Mouse (Mus musculus) stomach, adult 2 months (tissue): ENCODE data around the gene Olfr313. TPM values are rescaled to one million over a fixed set of nuclear protein-coding genes. Genes with fewer than 3 reads are reported as not detected.

Source experiments
- polyA plus RNA-seq: library from polyadenylated mRNA; depleted of rRNA; stranded (reverse); fragments of >200 nt; gene quantifications from 2 replicates; pipeline ENCODE4 v1.2.3, GENCODE M21; 2012; rRNA removed

Gene Olfr313
- not detected in 2 replicates for polyA plus RNA-seq

DNA sequence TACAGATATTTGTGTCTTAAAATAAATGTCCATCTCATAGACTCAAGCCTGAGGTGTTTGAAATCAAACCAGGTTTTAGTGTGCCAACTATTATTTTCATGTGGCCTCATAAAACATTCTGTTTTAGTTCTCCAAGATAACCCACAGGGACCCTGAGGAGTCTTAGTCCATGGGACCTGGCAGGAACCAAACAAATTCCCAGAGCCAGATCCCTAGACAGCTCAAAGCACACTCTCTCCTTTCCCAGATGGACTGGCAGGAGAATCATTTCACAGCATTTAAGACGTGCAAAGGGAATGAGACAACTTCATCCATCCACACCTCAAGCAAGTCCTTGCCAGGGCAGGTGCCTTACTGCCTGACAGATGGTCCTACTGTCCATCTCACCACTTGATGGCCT lies at the start of gene Olfr313:
Gene Olfr313, plus strand, starts transcription at position 301 of the 400 bp plus-strand sequence.

GRCm38 (mm10) chr11:58772888-58773287 lies 41.9 kb upstream of the Olfr313 start, which contains the start of gene Olfr315:
Gene Olfr315, plus strand, starts transcription at chr11:58773188.

GRCm38 (mm10) chr11:58782480-58783089 lies 32.2 kb upstream of the Olfr313 start, which contains the start of gene Olfr314:
Gene Olfr314, plus strand, starts transcription at chr11:58782952.

DNA sequence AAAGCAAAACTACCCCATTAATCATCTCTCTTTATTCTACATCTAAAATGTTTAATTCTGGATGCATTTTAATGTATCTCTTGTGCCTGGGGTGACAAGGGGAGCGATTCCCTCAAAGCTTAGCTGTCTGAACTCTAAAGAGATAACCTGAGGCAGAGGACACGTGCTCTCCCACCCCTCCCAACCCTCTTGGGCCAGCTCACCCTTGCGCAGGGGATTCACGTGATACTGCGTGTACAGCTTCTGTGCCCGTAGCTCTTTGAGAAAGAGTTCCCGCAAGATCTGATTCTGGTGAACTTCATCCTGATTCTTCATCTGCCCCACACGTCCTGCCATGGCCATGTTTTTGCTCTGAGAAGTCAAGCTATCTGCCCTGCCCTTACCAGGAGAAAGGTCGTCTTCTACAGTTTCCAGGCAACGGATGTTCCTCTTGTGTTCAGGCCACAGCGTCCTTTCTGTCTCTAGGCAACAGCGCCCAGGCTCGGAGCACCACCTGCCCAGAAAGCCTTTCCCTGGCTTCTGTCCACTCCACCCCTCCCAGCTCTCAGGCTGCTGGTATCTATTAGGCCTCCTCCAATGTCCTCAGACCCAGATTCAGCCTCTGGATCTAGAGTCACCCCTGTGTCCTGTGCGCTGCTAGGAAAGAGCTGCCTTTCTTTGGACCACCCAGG lies 13.1 kb upstream of the Olfr313 start, which contains the start of gene Fam183b:
Gene Fam183b, minus strand, starts transcription at position 403 of the 671 bp plus-strand sequence.

GRCm38 (mm10) chr11:58828937-58829336 lies 14.1 kb downstream of the Olfr313 start, which contains the start of gene Olfr312:
Gene Olfr312, plus strand, starts transcription at chr11:58829237.

DNA sequence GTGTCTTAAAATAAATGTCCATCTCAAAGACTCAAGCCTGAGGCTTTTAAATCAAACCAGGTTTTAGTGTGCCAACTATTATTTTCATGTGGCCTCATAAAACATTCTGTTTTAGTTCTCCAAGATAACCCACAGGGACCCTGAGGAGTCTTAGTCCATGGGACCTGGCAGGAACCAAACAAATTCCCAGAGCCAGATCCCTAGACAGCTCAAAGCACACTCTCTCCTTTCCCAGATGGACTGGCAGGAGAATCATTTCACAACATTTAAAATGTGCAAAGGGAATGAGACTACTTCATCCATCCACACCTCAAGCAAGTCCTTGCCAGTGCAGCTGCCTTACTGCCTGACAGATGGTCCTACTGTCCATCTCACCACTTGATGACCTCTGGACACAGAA lies 24.2 kb downstream of the Olfr313 start, which contains the start of gene Olfr311:
Gene Olfr311, plus strand, starts transcription at position 301 of the 400 bp plus-strand sequence.

GRCm38 (mm10) chr11:58846919-58847461 lies 32.2 kb downstream of the Olfr313 start, which contains the start of gene Gm12258:
Gene Gm12258, plus strand, starts transcription at chr11:58847158.

GRCm38 (mm10) chr11:58867039-58867953 lies 52.5 kb downstream of the Olfr313 start, which contains the start of gene 2810021J22Rik:
Gene 2810021J22Rik, plus strand, starts transcription at chr11:58867216.

Other genes starting within 250 kb of the Olfr313 start
- not detected in 2 replicates for gene Olfr224, start 244.4 kb upstream of the Olfr313 start, polyA plus RNA-seq
- not detected in 2 replicates for gene Olfr325, start 237.3 kb upstream of the Olfr313 start, polyA plus RNA-seq
- not detected in 2 replicates for gene Olfr324, start 219.9 kb upstream of the Olfr313 start, polyA plus RNA-seq
- 116 and 121 TPM in 2 replicates for gene 2210407C18Rik, start 198.9 kb upstream of the Olfr313 start, polyA plus RNA-seq
- 0.03 TPM in 1 of 2 replicates, not detected in the other for gene Olfr323, start 184.5 kb upstream of the Olfr313 start, polyA plus RNA-seq
- 0.11 and 0.27 TPM in 2 replicates for gene Trim58, start 174.5 kb upstream of the Olfr313 start, polyA plus RNA-seq
- gene Olfr322, start 156.2 kb upstream of the Olfr313 start, polyA plus RNA-seq: not detected in 2 replicates
- gene Olfr320, start 133.9 kb upstream of the Olfr313 start, polyA plus RNA-seq: not detected in 2 replicates
- gene Olfr319, start 115.8 kb upstream of the Olfr313 start, polyA plus RNA-seq: not detected in 2 replicates
- gene Olfr318, start 91.0 kb upstream of the Olfr313 start, polyA plus RNA-seq: not detected in 2 replicates
- not detected in 2 replicates for gene Olfr317, start 75.8 kb upstream of the Olfr313 start, polyA plus RNA-seq
- not detected in 2 replicates for gene Olfr316, start 62.3 kb upstream of the Olfr313 start, polyA plus RNA-seq
- not detected in 2 replicates for gene Olfr315, start 41.8 kb upstream of the Olfr313 start, polyA plus RNA-seq
- gene Olfr314, start 32.0 kb upstream of the Olfr313 start, polyA plus RNA-seq: not detected in 2 replicates
- 0.26 and 0.61 TPM in 2 replicates for gene Fam183b, start 13.0 kb upstream of the Olfr313 start, polyA plus RNA-seq
- not detected in 2 replicates for gene Olfr312, start 14.2 kb downstream of the Olfr313 start, polyA plus RNA-seq
- not detected in 2 replicates for gene Olfr311, start 24.3 kb downstream of the Olfr313 start, polyA plus RNA-seq
- 0.38 and 0.61 TPM in 2 replicates for gene Gm12258, start 32.2 kb downstream of the Olfr313 start, polyA plus RNA-seq
- gene 2810021J22Rik, start 52.2 kb downstream of the Olfr313 start, polyA plus RNA-seq: 1.1 and 1.4 TPM in 2 replicates
- gene Zfp39, start 89.2 kb downstream of the Olfr313 start, polyA plus RNA-seq: 0.11 and 0.12 TPM in 2 replicates
- not detected in 2 replicates for gene Btnl10, start 102.9 kb downstream of the Olfr313 start, polyA plus RNA-seq
- 102 and 188 TPM in 2 replicates for gene Rnf187, start 123.9 kb downstream of the Olfr313 start, polyA plus RNA-seq
- 1.8 and 3.1 TPM in 2 replicates for gene Hist3h2ba, start 133.9 kb downstream of the Olfr313 start, polyA plus RNA-seq
- 7.0 and 8.4 TPM in 2 replicates for gene Hist3h2a, start 139.7 kb downstream of the Olfr313 start, polyA plus RNA-seq
- gene Trim17, start 139.7 kb downstream of the Olfr313 start, polyA plus RNA-seq: 0.05 and 0.08 TPM in 2 replicates
- gene Trim11, start 163.1 kb downstream of the Olfr313 start, polyA plus RNA-seq: 15.6 and 16.0 TPM in 2 replicates